Mouse (Mus musculus) hindbrain, postnatal 0 days (tissue): ENCODE measurements around the gene Ywhaq. TPM values are rescaled to one million over a fixed set of nuclear protein-coding genes. Genes with fewer than 3 reads are reported as not detected.

ENCODE experiments used
- ATAC-seq: fragments of 200-750 bp; cut with Nextera tagmentation; 2 replicates; pipeline ENCODE4 v1.8.0; 2017; ENCODE audit warnings: mild to moderate bottlenecking, moderate TSS enrichment, moderate library complexity
- DNase-seq: peaks from one replicate; pipeline ENCODE4 v3.0.0-alpha.2; 2015; ENCODE audit warnings: low spot score
- H3K27ac ChIP-seq: fragments of 300-500 bp; sonication (generic); 2 replicates; pipeline ENCODE4 v1.5.1; 2014; ENCODE audit warnings: mild to moderate bottlenecking
- H3K27me3 ChIP-seq: fragments of 300-500 bp; sonication (generic); 2 replicates; pipeline ENCODE4 v1.6.1; 2014; ENCODE audit warnings: low read length, mixed read lengths; ENCODE audit not compliant: insufficient read depth
- H3K36me3 ChIP-seq: fragments of 300-500 bp; sonication (generic); 2 replicates; pipeline ENCODE4 v1.6.1; 2014; ENCODE audit warnings: low read length, mixed read lengths; ENCODE audit not compliant: insufficient read depth
- H3K4me1 ChIP-seq: fragments of 300-500 bp; sonication (generic); 2 replicates; pipeline ENCODE4 v1.6.1; 2014; ENCODE audit warnings: antibody characterized with exemption, low read length, mixed read lengths; ENCODE audit not compliant: insufficient read depth
- H3K4me2 ChIP-seq: fragments of 300-500 bp; sonication (generic); 2 replicates; pipeline ENCODE4 v1.6.1; 2014; ENCODE audit warnings: low read depth, mild to moderate bottlenecking, low read length, moderate library complexity, mixed read lengths
- H3K4me3 ChIP-seq: fragments of 300-500 bp; sonication (generic); 2 replicates; pipeline ENCODE4 v1.5.1; 2014; ENCODE audit warnings: low read length
- H3K9ac ChIP-seq: fragments of 300-500 bp; sonication (generic); replicated peaks from 2 replicates; pipeline ENCODE4 v1.6.1; 2014; ENCODE audit warnings: mild to moderate bottlenecking, low read length, moderate library complexity, mixed read lengths
- H3K9me3 ChIP-seq: fragments of 300-500 bp; sonication (generic); 2 replicates; pipeline ENCODE4 v1.6.1; 2016; ENCODE audit warnings: low read length, mixed read lengths
- CTCF ChIP-seq: IDR thresholded peaks from 2 replicates; pipeline ENCODE4 v1.5.1; 2016; ENCODE audit warnings: antibody characterized with exemption, control low read depth, low read depth
- WGBS: fragments of 180-500 bp; shearing (Covaris S2); extraction: QIAGEN DNeasy Blood & Tissue Kit; methylation state at CpG from one replicate; pipeline ENCODE4 v1.1.7; 2014; 5-methylcytosine and 5-hydroxymethylcytosine counted together
- polyA plus RNA-seq: library from polyadenylated mRNA; unstranded; fragments of >200 nt; fragmentation: Nextera tagmentation; extraction: Ambion mirVana; gene quantifications from 2 replicates; pipeline ENCODE4 v1.2.1, GENCODE M21; 2015
- total RNA-seq: library from RNA; depleted of rRNA; stranded (reverse); fragments of >200 nt; gene quantifications from 2 replicates; pipeline ENCODE4 v1.2.3, GENCODE M21; 2014

The Ywhaq gene
- total and polyA plus RNA-seq, 2 experiments from 2014 or later: 579 to 1,086 TPM

DNA sequence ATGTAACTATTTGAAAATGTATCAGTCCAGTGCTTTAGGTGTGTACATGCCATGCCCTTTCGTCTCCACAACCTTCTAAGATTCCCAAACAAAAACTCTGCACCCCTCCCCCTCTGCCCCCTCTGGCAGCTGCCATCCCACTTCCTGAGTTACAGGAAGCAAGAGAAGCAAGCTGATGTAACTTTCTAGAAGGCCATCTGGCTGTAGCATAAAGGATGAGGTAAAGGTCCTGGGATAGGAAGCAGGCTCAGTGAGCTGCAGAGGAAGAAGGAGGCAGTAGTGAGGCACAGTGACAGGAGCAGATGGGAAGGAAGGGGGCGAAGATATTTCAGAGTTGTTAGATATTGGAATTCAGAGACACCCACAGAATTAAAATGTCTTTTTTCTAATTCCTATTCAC lies 13.6 kb upstream of the Ywhaq start:
- DNase-seq: no peak
- Histone ChIP-seq H3K9me3 (no peaks in the 10 kb centered on the region), H3K4me1 (no peaks in the 10 kb centered on the region; the same call in 1 of the 2 replicates), H3K4me2 (no peak overlapping the region), H3K4me3 (no peak overlapping the region), H3K27ac (no peak overlapping the region), H3K9ac (no peak overlapping the region), H3K36me3 (no peaks in the 10 kb centered on the region), H3K27me3 (no peaks in the 10 kb centered on the region)
- no peak for ATAC-seq
- TF ChIP-seq CTCF: no peak
- 68% methylated on average over 2 of the region's 2 CpGs for WGBS

DNA sequence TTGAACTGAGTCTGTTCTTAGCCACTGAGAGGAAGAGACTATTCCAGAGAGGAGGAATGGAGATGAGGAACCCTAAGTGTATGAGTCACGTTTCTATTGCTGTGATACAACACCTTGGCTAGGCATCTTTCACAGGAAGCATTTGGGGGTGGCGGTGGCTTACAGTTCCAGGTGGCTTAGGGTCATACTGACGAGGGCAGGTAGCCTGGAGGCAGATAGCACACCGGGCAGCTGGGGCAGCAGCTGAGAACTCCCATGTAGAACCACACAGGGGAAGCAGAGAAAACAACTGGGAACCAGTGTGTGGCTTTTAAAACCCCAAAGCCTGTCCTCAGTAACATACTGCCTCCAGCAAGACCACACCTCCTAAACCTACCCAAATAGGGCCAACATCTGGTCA lies 12.7 kb upstream of the Ywhaq start:
- Histone ChIP-seq H3K9me3 (no peaks in the 10 kb centered on the region), H3K4me1 (no peaks in the 10 kb centered on the region; the same call in 1 of the 2 replicates), H3K4me2 (no peak overlapping the region), H3K27ac (no peak overlapping the region), H3K4me3 (no peak overlapping the region), H3K27me3 (no peaks in the 10 kb centered on the region), H3K36me3 (no peaks in the 10 kb centered on the region), H3K9ac (no peak overlapping the region)
- ATAC-seq: no peak
- no peak for TF ChIP-seq CTCF
- DNase-seq: no peak
- 77% methylated on average over 4 of the region's 4 CpGs for WGBS

DNA sequence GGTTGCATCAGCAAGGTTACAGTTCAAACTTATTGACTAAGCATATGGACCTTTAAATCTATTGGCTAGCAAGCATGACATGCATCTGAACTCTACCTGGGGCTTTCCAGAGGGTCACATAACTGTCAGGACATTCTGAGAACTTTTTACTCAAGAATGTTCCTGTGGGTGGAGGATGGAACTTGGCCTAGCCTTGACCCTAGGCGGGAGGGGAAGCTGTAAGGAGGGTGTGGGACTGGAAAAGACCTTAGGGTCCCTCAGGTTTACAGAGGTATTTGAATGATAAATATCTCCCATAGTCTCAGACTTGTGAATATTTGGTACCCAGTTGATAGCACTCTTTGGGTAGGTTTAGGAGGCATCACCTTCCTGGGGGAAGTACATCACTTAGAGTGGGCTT lies 11.6 kb upstream of the Ywhaq start:
- ATAC-seq (no peak), DNase-seq (no peak)
- Histone ChIP-seq H3K9me3 (no peaks in the 10 kb centered on the region), H3K4me1 (no peaks in the 10 kb centered on the region; the same call in 1 of the 2 replicates), H3K4me2 (no peak overlapping the region), H3K27ac (no peak overlapping the region), H3K27me3 (no peaks in the 10 kb centered on the region), H3K9ac (no peak overlapping the region), H3K4me3 (no peak overlapping the region), H3K36me3 (no peaks in the 10 kb centered on the region)
- TF ChIP-seq CTCF: no peak
- WGBS: 89% methylated on average over 1 of the region's 1 CpGs

DNA sequence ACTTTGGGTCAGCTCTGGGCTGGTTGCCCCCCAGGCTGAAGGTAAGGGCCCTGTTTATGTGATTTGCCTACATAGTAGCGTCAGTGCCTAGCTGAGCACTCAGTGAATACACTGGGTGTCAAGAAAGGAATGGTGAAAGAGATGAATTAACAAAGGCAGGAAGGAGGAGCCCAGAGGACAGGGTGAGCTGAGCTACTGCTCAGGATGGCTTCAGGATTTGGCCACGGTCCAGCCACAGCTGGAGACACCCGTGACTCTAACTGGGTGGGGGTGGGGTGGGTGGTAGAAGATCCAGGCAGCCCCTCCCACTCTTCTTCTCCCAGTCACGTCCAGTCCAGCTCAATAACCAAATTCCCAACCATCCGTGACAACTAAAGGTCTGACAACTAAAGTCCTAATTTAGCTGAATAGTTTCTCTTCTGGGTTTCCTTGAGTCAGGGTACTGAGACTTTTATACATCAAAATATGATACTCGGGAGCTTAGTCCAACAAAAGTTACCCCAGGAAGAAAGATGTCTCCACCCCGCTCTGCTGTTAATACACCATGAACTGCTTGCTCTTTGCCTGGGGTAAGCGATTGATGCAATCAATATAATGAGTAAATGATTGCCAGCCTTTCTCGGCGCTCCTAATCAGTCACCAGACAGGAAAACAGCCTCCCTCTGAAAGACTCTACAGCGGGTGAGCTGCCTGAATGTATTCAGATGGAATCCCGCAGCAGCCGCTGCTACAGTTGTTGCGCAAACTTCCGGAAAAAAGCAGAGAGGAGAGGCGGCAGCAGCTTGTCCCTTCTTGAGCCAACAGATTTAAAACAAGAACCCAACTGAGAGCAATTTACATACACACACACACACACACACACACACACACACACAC lies 8.9 kb upstream of the Ywhaq start:
- TF ChIP-seq CTCF: no peak
- peak overlapping the region; percentile 48 for H3K4me2 ChIP-seq
- no peaks in the 10 kb centered on the region for H3K36me3 ChIP-seq
- peak; percentile 75 for ATAC-seq
- 0 out of 2 replicates have a peak overlapping the region, but pooled peaks have one; percentile 3 for H3K27ac ChIP-seq
- H3K4me3 ChIP-seq: peak overlapping the region; percentile 15
- H3K9me3 ChIP-seq: no peaks in the 10 kb centered on the region
- H3K4me1 ChIP-seq: no peaks in the 10 kb centered on the region; the same call in 1 of the 2 replicates
- H3K9ac ChIP-seq: 0 out of 2 replicates have a peak overlapping the region, but pooled peaks have one; percentile 0
- H3K27me3 ChIP-seq: no peaks in the 10 kb centered on the region
- 4% methylated on average over 16 of the region's 16 CpGs for WGBS
- DNase-seq: peak; percentile 57

DNA sequence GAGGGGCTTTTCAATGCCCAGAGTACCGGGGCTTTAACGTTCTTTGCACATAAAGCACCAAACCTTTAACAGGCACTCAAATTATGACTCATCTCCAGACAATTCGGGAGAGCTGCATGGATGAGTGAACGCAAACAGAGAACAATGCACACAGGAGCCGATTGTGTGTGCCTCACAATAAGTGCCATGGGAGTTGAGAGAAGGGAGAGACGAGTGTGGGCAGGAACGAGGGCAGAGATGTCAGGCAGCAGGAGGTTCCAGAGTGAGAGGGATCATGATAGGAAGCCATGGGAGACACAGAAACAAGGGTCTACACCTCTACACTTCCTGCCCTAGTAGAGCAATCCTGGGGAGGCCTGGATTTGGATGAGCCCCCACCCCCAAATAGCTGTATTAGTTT lies 7.2 kb upstream of the Ywhaq start:
- Histone ChIP-seq H3K27me3 (no peaks in the 10 kb centered on the region), H3K4me1 (no peaks in the 10 kb centered on the region; the same call in 1 of the 2 replicates), H3K9me3 (no peaks in the 10 kb centered on the region), H3K4me3 (no peak overlapping the region), H3K9ac (no peak overlapping the region), H3K36me3 (no peaks in the 10 kb centered on the region), H3K27ac (no peak overlapping the region), H3K4me2 (no peak overlapping the region)
- no peak for DNase-seq
- TF ChIP-seq CTCF: no peak
- ATAC-seq: no peak
- WGBS: 7% methylated on average over 7 of the region's 7 CpGs

DNA sequence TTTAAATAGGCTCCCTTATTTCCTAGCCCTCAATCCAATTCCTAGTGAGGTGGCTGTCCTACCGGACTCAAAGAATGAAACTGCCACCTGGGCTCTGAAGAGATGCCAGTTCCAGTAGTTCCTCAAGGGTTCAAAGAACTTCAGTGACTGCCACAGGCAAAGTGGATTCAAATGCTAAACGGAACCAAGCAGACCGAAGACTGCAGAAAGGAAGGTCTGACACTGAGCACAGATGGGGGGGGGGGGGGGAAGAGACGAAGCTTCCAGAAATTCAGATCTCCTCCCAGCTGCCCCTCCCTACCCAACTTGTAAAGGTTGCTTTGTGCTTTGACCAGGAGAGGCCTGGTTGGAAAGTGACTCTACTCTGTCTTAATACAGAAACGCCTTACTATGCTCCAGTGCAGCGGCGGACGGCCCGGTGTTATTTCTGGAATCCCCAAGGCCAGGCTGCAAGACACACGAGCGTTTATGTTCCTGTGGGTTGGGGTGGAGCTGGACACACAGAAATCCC lies 1.2 kb upstream of the Ywhaq start:
- WGBS: 26% methylated on average over 11 of the region's 11 CpGs
- peak overlapping the region; percentile 99 for H3K4me3 ChIP-seq
- H3K9me3 ChIP-seq: no peaks in the 10 kb centered on the region
- peak overlapping the region; percentile 71 for H3K9ac ChIP-seq
- ATAC-seq (no peak), DNase-seq (peak; percentile 13)
- peak overlapping the region; percentile 70 for H3K4me2 ChIP-seq
- no peaks in the 10 kb centered on the region for H3K36me3 ChIP-seq
- no peaks in the 10 kb centered on the region for H3K27me3 ChIP-seq
- TF ChIP-seq CTCF: no peak
- peaks cover 16% of the 10 kb centered on the region for H3K4me1 ChIP-seq
- peak overlapping the region; percentile 100 for H3K27ac ChIP-seq
